Mouse (Mus musculus) mouse embryonic stem cell (cell line): ENCODE results near the gene Trim44.

ENCODE experiments used
- in situ Hi-C, 2 experiments: fragments of 300-500 bp; cut with MboI; formaldehyde crosslinking; loops; 1 replicate in 1 of 2; 3 replicates in 1 of 2; pipeline ENCODE4 v1.14.3; 2019 to 2020; ENCODE audit warnings: low sequenced_read_pairs in 2 of 2, low pct_unique_long_range_greater_than_20kb in 1 of 2, mixed read lengths in 1 of 2; ENCODE audit not compliant: unreplicated experiment in 1 of 2

Trim44 gene

DNA sequence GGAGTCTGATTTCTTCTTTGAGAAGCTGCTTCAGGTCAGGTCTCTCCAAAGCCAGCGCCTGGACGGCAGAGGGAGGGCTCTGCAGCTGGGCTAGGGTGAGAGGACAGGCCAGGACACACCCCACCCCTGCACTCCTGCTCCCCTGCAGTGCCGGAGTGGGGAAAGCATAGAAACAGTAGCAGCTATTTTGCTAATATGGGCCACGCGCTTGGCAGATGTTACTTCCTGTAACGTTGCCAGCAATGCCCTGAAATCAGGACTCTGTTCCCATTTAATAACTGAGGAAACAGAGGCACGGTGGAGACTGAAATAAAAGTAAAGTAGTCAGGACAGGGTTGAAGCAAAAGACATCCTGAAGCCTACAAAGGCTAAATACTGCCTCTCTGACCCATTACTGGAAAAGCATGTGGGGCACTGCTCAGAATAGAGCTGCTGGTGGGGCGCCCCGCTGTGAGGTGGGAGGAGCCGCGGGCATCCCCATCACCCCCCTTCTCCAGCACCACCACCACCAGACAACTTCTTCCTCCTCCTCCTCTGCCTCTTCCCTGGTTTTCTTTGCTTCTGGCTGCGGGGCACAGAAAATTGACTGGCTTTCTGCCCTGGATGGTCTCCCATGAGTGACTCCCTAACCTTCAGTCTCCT, 149.5 kb downstream of the Trim44 start:
- in situ Hi-C loops, result no loop called here

DNA sequence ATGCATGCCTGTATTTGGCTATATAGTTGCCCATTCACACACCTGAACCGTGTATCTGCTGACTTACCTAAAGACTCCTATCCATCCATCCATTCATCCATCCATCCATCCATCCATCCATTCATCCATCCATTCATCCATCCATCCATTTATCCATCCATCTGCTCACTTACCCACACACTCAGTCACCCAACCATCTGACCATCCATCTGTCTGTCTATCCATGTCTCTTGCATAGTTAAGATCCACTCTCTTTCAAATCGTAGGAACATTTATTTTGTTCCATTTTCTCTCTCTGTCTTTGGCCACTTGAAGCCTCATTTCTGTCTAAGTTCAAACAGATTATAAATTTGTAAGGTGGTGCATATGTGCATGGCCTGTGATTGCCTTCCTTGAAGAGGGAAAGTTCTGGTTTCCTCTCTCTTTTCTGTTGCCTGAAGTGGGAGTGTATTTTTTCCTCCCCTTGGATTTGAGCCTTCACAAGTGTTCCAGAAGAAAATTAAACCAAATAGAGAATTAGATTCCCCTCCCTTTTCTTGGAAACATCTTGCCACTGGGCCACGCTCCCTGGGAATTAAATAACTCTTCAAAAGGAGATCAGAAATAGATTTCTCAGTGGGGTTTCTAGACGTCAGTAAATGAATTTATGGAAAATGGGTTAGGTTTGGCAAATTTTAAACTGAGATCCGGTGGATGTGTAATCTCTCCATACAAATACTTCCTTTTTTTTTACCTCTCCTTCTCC, 150.9 kb downstream of the Trim44 start:
- in situ Hi-C loops, result no loop called here

DNA sequence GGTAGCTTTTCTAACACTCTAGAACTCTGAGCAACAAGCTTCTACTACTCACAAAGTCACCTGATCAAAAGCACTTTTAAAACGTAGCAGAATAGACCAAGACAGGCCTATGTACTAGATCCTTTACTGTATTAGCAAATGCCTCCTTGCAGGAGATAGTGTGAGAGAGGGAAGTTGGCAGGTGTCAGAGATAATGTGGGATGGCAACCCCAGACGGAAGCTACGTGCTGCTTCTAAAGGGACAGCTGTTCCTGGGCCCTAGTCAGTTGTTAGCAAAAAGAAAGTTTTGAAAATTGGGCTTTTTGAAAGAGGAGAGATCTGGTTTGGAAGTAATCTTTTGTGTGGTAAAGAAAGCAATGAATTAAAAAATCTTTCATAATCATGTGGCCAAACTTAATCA, 151.5 kb downstream of the Trim44 start:
- in situ Hi-C loops, result no loop called here

DNA sequence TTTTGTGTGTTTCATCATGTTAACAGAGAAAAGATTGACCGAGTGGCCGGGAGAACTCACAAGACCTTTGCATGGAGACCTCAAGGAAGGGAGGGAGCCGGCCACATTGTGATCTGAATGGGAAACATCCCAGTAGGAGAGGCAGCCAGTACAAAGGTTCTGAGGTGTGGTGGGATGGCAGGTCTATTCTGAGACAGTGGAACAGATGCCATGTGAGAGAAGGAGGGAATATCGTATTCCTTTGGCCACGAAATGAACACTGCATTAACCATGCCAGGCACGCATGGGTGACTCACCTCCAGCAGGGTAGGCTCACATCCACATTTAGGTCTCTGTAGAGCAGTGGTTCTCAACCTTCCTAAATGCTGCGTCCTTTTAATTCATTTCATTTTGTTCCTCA, 154.4 kb downstream of the Trim44 start:
- in situ Hi-C loops, result no loop called here

DNA sequence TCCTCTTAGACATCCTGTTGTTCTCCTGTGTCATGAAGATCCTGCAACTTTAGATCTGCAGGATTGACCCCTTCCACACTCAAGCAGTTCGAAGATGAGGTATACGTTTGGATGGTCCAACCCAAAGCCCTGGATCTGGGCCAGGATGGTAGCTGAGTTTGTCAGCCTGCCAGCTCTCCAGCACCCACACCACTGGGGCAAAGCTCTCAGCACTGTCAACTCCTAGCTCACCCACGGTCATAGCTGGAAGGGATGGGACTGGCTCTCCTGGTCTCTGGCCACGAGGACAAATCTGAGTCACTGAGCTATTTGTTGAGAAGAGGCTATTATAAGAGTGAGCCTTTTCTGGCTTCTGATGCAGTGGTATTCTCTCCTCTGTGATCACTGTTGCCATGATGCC, 155.0 kb downstream of the Trim44 start:
- in situ Hi-C loops, result no loop called here
